Mouse (Mus musculus) urinary bladder, postnatal 10 days (tissue): ENCODE results near the gene Cdc37.

Experiments
- DNase-seq: peaks from one replicate; pipeline ENCODE4 v3.0.0; 2022; ENCODE audit warnings: low spot score

Gene Cdc37

DNA sequence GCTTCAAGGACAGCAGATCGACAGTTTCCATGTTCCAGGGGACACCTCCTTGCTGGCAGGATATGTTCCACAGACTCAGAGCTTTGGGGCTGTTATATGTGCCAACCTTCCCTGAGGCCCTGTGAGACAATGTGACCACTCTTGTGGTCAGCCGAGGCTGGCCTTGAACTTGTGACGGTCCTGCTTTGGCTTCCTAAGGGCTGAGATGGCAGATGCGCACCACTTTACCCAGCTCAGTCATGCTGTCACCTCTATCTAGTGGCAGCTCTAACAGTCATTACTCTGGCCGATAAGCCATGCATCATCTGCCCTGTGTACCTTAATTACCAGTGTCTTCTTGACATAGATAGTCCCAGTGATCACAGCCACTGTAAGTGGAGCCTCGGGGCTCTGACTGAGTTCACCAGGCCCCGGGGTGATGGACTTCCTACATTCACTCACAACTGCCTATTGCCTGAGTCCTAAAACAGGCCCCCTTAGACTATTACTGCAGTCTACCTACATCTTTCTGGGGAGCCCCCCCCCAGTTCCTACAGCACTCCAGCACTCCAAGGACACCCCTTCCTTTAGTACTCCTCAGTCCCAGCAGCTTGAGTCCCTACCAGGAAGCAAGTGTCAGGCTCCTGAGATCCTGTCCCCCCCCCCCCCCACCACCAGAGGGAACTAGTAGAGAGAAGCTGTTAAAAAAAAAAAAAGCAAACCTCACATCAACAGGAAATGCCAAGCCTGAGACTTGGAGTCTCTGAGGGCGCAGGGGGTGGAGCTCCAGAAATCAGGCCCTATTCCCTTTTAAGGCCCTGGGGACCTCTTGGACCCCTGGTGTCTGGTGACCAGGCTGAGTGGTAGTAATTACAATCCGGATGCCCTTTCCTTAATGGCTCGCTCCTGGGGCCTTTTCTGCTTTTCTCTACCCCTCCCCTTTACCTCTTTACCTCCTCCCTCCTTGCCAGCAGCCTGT, 17.6 kb upstream of the Cdc37 start:
- DNase-seq: no peak

DNA sequence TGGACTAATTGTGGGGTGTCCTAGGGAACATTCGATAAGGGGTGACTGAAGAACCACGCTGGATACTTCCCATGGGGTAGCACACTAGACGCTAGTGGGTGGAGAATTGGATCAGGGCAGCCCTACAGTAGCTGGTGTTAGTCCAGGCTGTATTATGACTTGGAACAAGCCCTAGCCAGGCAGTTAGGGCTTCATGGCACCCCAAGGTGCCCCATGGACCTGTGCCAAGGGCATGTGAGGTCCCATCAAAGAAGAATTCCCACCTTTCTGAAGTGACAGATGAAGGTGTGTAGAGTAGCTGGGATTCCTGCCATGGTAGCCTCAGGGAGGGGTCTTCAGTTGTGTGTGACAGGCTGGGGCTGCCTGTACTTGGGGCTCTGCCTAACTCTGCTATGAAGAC, 16.7 kb upstream of the Cdc37 start:
- DNase-seq: no peak

DNA sequence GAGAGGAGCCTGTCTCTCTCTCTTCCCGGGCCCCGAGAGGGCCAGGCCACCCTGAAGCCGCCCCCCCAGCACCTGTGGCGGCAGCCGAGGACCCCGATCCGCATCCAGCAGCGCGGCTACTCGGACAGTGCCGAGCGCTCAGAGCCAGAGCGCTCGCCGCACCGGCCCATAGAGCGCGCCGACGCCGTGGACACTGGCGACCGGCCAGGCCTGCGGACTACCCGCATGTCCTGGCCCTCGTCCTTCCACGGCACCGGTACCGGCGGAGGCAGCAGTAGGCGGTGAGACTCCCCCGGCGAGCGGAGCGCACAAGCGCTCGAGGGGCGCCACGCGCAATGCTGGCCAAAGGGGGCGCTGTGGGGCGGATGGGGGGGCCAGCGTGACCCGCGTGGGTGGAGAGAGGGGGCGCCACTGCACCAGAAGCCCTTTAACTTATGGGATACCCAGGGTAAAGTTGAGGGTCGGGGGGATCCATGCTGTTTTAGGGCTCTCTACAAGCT, 16.2 kb upstream of the Cdc37 start:
- DNase-seq: no peak

DNA sequence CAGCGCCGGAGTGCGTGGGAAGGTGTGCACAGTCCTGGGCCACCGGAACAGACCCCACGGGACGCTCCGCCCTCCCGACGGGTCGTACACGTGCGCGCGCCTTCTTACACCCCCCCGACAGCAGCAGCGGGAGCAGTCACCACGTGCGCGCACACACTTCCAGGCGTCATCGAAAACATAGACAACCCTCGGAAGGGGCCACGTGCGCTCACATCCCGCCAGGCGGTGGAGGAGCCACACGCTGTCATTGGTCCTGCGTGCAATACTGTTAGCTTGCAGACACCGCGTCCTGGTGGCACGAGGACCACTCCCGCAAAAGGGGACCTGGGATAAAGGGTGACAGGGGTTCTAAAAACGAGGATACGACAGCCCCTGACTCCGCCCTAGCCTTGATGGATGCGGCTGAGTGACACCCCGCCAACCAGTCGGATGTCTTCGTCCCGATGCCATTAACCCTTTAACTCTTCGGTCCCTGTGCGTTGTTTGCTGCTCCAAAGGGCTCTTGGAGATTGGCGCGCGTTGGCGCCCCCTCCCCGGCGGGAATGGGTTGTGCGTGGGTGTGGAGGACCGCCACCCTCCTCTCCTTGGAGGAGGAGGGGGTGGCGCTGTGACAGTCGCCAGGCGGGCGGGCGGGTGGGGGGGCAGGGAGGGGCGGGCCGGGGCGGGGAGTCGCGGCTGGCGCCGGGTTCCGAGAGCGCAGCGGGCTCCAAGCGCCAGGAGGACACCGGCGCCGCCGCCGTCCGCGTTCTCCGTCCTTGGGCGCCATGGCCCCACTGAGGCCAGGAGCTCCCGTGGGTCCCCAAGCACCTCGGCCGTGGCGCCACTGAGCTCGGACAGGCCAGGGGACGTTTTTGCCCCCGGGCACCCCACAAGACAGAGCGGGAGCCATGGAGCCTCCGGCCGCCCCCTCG, 15.5 kb upstream of the Cdc37 start, which contains the start of gene Pde4a:
TSS of gene Pde4a (plus strand) at position 674 of the 911 bp plus-strand sequence.
- DNase-seq: no peak

GRCm38 (mm10) chr9:21164072-21164471, 14.3 kb upstream of the Cdc37 start:
- DNase-seq: no peak

DNA sequence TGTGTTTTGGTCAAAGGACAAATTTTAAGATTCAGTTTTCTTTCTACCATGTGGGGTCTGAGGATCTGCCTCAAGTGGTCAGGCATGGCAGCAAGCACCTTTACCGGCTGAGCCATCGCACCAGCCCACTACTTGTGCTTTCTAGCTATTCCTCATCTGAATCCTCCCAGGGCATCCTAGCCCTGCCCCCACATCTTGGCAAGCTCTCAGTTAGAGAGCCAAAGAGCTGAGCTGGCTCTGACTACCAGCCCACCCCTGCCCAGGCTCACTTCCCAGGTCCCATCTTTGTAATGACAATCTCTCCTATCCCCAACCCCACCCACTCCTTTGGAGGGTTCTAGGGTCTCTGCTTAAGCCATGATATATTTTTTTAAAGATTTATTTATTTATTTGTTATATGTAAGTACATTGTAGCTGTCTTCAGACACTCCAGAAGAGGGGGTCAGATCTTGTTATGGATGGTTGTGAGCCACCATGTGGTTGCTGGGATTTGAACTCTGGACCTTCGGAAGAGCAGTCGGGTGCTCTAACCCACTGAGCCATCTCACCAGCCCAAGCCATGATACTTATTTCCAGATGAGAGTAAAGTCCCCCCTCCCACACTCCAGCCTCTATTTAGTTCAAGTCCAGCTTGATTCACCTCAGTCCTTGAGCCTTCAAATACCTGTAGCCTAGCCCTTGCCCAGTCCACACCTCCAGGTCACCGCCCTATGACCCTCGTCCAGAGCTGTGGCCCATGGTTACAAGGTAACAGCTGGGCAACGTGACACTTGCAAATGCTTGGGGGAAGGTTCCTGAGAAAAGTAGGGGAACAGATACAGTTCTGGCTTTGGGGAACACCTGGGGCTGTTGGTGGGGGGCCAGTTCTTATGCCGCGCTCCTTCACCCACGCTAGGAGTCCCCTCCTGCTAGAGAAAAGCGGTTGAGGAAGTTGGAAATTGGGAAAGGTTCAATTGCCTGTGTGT, 13.6 kb upstream of the Cdc37 start:
- no peak for DNase-seq

- peak; percentile 51 for DNase-seq
Observed at GRCm38 (mm10) chr9:21161209-21161909, 11.6 kb upstream of the Cdc37 start.

- DNase-seq: no peak
Observed at GRCm38 (mm10) chr9:21154787-21155186, 5.0 kb upstream of the Cdc37 start.

DNA sequence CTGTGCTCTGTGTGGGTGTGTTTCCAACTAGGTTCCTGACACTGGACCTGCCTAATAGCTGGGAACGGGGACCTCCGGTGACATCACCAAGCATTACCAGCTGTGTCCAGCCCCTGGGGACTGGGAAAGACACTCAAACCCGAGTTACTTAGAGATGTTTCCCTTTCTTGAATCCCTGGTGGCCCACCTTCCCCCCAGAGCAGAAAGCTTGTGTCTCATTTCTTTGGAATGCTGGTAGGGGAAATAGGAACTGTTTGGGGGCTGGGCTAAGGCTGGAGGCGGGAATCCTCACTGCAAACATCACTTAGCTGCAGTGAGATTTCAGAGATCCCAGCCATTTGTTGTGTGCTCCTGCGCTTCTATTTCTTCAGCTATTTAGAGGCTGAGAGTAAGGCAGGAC, 4.1 kb upstream of the Cdc37 start:
- no peak for DNase-seq

- DNase-seq: no peak
Observed at GRCm38 (mm10) chr9:21153331-21153730, 3.5 kb upstream of the Cdc37 start.

- no peak for DNase-seq
Observed at GRCm38 (mm10) chr9:21152715-21153114, 2.9 kb upstream of the Cdc37 start.

DNA sequence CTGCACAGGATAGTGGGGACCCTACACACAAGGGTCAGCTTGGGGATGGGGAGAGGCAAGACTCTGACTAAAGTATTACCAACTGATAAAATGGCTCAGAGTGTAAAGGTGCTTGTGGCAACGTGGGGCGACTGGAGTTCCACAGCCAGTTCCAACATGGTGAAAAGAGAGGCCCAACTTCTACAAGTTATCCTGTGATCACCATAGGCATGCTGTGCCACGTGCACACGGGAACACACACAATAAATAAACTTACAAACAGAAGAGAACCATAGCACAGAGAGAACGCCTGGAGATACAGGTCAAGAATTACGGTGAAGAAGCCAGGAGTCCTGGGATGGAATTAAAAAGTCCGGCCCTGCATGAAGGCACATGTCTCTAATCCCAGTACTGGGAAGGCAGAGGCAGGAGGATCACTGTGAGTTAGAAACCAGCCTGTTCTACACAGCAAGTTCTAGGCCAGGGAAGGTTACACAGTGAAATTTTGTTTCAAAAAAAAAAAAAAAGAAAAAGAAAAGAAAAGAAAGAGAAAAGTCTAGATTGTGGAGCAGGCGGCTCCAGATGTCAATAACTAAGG, 617 bp downstream of the Cdc37 start:
- DNase-seq: no peak

DNA sequence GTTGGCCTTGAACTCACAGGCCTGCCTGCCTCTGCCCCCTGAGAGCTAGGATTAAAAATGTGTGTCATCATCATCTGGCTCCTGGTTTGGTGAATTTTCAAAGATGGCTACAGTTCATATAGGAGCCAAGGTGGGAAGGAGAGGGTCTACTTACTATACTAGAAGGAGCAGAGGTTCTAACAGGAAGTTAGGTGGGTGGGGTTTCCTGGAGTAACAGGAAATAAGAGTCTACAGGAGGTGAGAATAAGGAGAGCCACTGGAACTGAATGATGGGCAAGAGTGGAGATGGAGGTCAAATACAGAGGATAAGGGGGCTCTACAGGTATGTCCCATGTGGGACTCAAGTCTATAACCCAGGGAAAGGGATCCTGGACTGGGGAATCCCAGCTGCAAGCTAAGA, 1.4 kb downstream of the Cdc37 start:
- no peak for DNase-seq

DNA sequence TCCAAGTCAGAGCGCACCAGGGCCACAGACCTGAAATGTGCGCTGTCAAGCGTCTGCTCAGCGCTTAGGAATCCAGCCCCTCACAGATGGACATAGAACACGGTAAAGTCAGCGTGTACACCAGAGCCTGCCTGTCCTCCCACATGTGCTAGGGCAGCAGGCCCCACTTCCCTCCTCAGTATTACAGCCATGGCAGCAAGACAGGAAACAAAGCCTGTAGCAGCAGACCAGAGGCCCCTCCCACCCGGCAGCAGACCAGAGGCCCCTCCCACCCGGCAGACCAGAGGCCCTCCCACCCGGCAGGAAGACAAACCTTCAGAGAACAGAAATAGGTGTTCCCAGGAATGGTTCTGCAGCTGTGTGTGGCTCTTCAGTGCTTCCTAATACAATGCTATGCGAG, 3.1 kb downstream of the Cdc37 start:
- DNase-seq: no peak

GRCm38 (mm10) chr9:21145431-21145830, 4.4 kb downstream of the Cdc37 start:
- no peak for DNase-seq

DNA sequence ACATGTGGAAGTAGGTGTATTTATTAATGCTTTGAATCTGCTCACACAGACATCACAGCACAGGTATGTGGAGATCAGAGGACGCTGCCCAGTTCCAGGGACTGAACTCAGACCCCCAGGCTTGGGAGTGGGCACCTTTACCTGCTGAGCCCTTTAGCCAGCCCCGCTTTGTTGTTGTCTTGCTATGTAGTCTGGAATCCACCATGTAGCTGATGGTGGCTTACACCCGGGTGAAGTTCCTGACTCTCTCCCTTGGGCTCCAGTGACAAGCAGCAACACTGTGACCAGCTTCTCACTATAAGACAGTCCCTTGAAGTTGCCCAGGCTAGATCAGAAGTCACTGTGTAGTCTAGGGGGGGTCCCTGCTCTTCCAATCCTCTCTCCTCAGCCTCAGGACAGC, 5.4 kb downstream of the Cdc37 start:
- no peak for DNase-seq

GRCm38 (mm10) chr9:21141922-21142321, 7.9 kb downstream of the Cdc37 start:
- DNase-seq: no peak

- no peak for DNase-seq
Observed at GRCm38 (mm10) chr9:21138386-21138785, 11.4 kb downstream of the Cdc37 start.

DNA sequence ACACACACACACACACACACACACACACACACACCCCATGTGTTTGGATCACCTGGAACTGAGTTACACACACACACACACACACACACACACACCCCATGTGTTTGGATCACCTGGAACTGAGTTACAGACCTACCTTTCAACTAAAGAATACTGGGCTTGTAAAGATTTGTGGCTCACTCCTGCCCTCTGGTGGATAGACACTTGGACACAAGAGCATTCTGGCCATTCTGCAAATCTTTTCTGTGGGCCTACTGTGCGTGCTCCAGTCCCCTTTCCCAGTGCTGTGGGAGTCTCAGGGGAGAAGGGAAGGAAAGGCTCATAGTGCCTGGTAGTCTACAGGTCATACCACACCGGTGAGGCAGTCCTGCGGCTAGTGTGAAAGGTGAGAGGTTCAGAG, 12.6 kb downstream of the Cdc37 start:
- DNase-seq: no peak

DNA sequence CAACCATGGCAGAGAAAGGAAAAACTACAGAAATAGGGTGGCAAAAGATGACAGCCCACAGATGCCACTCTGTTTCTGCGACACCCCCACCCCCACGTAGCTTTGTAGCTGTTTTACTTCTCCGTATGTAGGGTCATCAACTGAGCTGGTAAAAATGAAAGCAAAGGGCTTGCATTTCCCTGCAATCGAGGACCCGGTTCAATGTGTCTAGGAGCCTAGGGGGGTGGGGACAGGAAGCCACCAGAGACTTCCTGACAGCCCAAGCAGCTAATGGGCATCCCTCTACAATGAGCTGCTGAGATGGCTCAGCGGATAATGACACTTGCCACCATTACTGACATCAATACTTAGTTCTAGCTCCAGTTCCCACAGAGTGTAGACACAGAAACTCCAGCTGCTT, 13.4 kb downstream of the Cdc37 start:
- DNase-seq: no peak
